Mouse (Mus musculus) kidney, embryonic 16.5 days (tissue): ENCODE results near the gene Parn. TPM values are rescaled to one million over a fixed set of nuclear protein-coding genes. Genes with fewer than 3 reads are reported as not detected.
A peak's percentile ranks its signal among the peaks of the same experiment; 100 is the strongest.

Experiments used
- ATAC-seq: fragments of 200-750 bp; cut with Nextera tagmentation; 2 replicates; pipeline ENCODE4 v1.8.0; 2017; ENCODE audit warnings: moderate TSS enrichment; ENCODE audit not compliant: low FRiP score, low TSS enrichment
- H3K27ac ChIP-seq: fragments of 300-500 bp; sonication (generic); 2 replicates; pipeline ENCODE4 v1.5.1; 2014; ENCODE audit warnings: low read length
- H3K27me3 ChIP-seq: fragments of 300-500 bp; sonication (generic); 2 replicates; pipeline ENCODE4 v1.6.1; 2014; ENCODE audit warnings: low read length, control low read depth, mixed read lengths; ENCODE audit not compliant: insufficient read depth
- H3K36me3 ChIP-seq: fragments of 300-500 bp; sonication (generic); 2 replicates; pipeline ENCODE4 v1.6.1; 2014; ENCODE audit warnings: low read length, control low read depth, mixed read lengths; ENCODE audit not compliant: insufficient read depth
- H3K4me1 ChIP-seq: fragments of 300-500 bp; sonication (generic); 2 replicates; pipeline ENCODE4 v1.6.1; 2014; ENCODE audit warnings: low read length, control low read depth, mixed read lengths; ENCODE audit not compliant: insufficient read depth
- H3K4me2 ChIP-seq: fragments of 300-500 bp; sonication (generic); replicated peaks from 2 replicates; pipeline ENCODE4 v1.6.1; 2014; ENCODE audit warnings: low read depth, low read length
- H3K4me3 ChIP-seq: fragments of 300-500 bp; sonication (generic); 2 replicates; pipeline ENCODE4 v1.5.1; 2014; ENCODE audit warnings: mild to moderate bottlenecking, low read length
- H3K9ac ChIP-seq: fragments of 300-500 bp; sonication (generic); replicated peaks from 2 replicates; pipeline ENCODE4 v1.6.1; 2014; ENCODE audit warnings: low read length
- H3K9me3 ChIP-seq: fragments of 300-500 bp; sonication (generic); 2 replicates; pipeline ENCODE4 v1.6.1; 2016; ENCODE audit warnings: low read length, control low read depth
- WGBS: fragments of 180-500 bp; shearing (Covaris S2); extraction: QIAGEN DNeasy Blood & Tissue Kit; methylation state at CpG from one replicate; pipeline ENCODE4 v1.1.7; 2014; 5-methylcytosine and 5-hydroxymethylcytosine counted together
- polyA plus RNA-seq: library from polyadenylated mRNA; unstranded; fragments of >200 nt; fragmentation: Nextera tagmentation; extraction: Ambion mirVana; gene quantifications from 2 replicates; pipeline ENCODE4 v1.2.1, GENCODE M21; 2015

Parn gene
- polyA plus RNA-seq, 1 experiment from 2014 or later = 49.1 TPM

DNA sequence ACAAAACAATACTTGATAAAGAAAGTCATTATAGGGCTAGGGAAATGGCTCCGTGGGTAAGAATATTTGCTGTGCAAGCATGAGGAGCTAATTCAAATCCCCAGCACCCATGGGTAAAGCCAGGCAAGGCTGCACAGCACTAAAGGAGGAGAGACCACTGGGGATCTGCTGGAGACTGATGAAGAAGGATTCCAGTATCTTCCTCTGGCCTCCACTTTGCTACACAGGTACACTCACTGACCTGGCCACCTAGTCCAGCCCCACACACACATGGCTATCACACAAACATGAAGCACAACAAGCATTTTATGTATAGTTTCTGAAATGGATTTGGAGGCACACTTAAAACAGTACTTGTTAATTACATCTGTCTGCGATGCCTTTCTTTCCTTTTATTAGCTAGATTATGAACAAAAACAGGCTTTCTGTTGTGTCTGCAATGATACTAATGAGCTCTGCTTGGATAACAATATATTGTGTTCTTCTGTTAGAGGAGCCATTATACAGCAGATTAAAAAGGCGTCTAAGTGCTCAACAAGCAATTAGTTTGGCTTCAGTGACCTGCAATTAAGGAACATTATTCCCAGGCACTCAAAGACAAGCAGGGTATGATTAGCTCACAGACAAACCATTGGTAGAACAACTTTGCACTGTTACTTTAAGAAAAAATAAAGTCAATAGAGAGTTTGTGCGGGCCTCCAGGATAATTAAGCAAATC, 59.8 kb downstream of the Parn start:
- 72% methylated on average over 4 of the region's 4 CpGs for WGBS
- Histone ChIP-seq H3K4me1 (no peaks in the 10 kb centered on the region), H3K9me3 (no peaks in the 10 kb centered on the region), H3K4me3 (no peak overlapping the region), H3K4me2 (no peak overlapping the region), H3K27ac (no peak overlapping the region), H3K36me3 (peaks cover 15% of the 10 kb centered on the region; the same call in 1 of the 2 replicates), H3K9ac (no peak overlapping the region), H3K27me3 (no peaks in the 10 kb centered on the region)
- no peak for ATAC-seq

DNA sequence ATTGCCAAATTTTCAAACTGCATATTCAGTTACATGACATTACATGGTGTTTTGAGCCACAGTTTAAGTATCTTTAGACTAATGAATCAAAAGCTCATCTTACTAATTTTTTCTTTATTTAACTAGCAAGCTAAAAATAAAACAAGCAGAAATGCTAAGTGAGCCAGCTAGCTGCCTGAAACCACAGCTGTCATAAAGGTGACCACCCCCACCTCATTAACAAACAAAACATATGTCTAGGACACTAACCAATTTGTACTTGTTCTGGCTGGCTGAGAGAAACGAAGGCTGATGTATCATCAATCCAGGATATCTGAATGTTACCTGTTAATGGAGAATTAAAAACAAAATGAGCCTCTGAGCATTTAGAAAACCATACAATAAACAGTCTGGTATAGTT, 65.2 kb downstream of the Parn start:
- no peak overlapping the region for H3K27ac ChIP-seq
- no peak overlapping the region for H3K9ac ChIP-seq
- H3K9me3 ChIP-seq = no peaks in the 10 kb centered on the region
- no peaks in the 10 kb centered on the region for H3K4me1 ChIP-seq
- no peak overlapping the region for H3K4me2 ChIP-seq
- no peak for ATAC-seq
- no peaks in the 10 kb centered on the region for H3K27me3 ChIP-seq
- WGBS = 65% methylated on average over 1 of the region's 1 CpGs
- H3K36me3 ChIP-seq = peaks cover 23% of the 10 kb centered on the region
- H3K4me3 ChIP-seq = no peak overlapping the region

DNA sequence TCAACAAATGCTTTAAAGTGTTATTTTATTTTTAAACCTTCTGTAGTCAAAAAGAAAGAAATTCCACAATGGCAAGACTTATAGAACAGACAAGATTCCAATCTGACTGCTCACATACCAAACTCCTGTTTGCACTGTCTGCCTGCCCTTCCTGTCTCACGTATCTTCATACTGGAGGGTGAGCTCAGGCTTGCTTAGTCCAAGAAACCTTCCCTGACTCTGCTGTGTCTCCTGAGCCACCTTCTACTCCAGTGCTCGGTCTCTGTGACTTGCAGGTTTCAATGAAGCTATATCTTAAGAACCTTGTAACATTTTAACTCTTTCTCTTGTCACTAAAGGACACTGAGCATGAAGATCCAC, 78.9 kb downstream of the Parn start:
- Histone ChIP-seq H3K27ac (peak overlapping the region; percentile 63), H3K4me3 (no peak overlapping the region), H3K4me1 (peaks cover 13% of the 10 kb centered on the region), H3K36me3 (peaks cover 13% of the 10 kb centered on the region), H3K9ac (no peak overlapping the region), H3K4me2 (no peak overlapping the region), H3K9me3 (peaks cover 4% of the 10 kb centered on the region; the same call in 1 of the 2 replicates), H3K27me3 (no peaks in the 10 kb centered on the region)
- no peak for ATAC-seq
- 60% methylated on average over 2 of the region's 2 CpGs for WGBS

DNA sequence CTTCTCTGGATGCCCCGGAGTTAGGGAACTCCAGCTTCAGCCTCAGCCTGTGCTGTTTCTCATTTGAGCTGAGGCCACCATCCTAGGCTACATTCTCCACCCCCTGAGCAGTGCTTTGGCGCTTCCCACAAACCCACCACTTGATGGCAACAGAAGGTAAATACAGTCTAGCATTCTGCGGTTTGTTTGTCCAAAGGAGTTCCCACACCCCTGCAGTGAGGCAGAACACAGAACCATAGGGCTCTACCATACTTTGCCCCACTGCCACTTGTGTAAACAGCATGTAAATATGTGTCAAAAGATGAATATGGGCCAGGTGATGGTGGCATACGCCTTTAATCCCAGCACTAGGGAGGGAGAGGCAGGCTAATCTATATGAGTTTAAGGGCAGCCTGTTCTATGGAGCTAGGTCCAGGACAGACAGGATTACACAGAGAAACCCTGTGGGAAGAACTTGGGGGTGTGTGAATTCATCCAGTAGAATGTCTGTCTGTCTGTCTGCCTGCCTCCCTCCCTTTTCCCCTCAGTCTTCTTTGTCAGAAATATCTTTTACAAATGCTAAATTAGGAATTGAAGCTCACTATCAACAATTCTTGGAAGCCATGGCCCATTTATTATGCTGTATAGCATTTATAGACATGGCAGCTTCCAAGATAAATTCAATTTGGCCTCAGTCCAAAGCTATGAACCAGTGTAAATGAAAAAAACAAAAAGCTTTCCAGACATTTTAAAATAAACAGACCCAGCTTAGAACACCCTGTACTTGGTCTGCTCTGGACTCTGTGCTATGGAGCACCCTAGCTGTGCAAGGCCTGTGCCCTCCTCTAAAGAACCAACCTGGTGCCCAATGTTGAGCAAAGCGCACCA, 79.6 kb downstream of the Parn start:
- WGBS = 76% methylated on average over 5 of the region's 5 CpGs
- H3K9ac ChIP-seq = no peak overlapping the region
- peaks cover 10% of the 10 kb centered on the region; the same call in 1 of the 2 replicates for H3K36me3 ChIP-seq
- H3K27me3 ChIP-seq = no peaks in the 10 kb centered on the region
- H3K4me3 ChIP-seq = no peak overlapping the region
- peak overlapping the region; percentile 63; the same call in 1 of the 2 replicates for H3K27ac ChIP-seq
- peaks cover 4% of the 10 kb centered on the region; the same call in 1 of the 2 replicates for H3K9me3 ChIP-seq
- H3K4me2 ChIP-seq = no peak overlapping the region
- peaks cover 13% of the 10 kb centered on the region for H3K4me1 ChIP-seq
- peak; percentile 32; the same call in 1 of the 2 replicates for ATAC-seq

DNA sequence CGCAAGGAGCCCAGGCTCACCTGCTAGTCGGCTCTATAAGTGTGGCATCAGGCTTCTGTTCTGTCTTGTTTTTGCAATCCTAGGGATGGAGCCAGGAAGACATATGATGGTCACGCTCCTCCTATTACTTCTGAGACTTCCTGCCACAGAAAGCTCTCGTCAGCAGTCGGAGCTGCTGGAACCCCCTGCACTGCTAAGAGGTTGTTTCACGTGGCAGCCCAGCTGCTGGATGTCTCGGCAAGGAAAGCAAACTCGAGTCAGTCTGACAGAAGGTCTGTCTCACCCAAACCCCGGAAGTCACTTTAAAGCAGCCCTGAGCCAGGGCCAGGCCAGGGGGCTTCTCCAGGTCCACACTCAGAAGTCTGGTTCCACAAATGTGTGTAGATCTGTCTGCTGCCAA, 82.7 kb downstream of the Parn start:
- Histone ChIP-seq H3K4me3 (no peak overlapping the region), H3K4me1 (peaks cover 13% of the 10 kb centered on the region), H3K27me3 (no peaks in the 10 kb centered on the region), H3K9me3 (no peaks in the 10 kb centered on the region), H3K9ac (no peak overlapping the region), H3K36me3 (peaks cover 5% of the 10 kb centered on the region; the same call in 1 of the 2 replicates), H3K27ac (peak overlapping the region; percentile 36; the same call in 1 of the 2 replicates), H3K4me2 (no peak overlapping the region)
- WGBS = 48% methylated on average over 9 of the region's 9 CpGs
- ATAC-seq = peak; percentile 80

DNA sequence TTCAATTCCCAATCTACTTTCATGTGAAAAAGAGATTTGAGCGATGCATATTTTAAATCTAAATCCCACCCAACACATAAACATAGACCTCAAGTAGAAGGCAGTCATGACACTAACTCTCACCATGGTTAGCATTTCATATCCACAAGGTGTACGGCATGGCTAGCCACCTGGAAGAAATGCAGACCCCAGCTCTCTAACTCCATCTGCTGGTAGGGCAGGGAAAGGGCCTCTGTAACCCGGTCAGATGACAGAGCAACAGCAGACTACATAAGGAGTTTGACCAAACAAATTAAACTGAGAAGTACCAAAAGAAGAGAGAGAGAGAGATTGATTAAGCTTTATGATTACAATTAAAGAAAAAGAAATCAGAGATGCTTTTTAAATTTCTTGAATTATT, 87.2 kb downstream of the Parn start:
- no peak overlapping the region for H3K27ac ChIP-seq
- H3K4me3 ChIP-seq = no peak overlapping the region
- no peak for ATAC-seq
- H3K4me1 ChIP-seq = no peaks in the 10 kb centered on the region
- H3K27me3 ChIP-seq = no peaks in the 10 kb centered on the region
- H3K36me3 ChIP-seq = peaks cover 3% of the 10 kb centered on the region; the same call in 1 of the 2 replicates
- whole genome bisulfite sequencing = 91% methylated on average over 3 of the region's 3 CpGs
- no peak overlapping the region for H3K9ac ChIP-seq
- H3K4me2 ChIP-seq = no peak overlapping the region
- no peaks in the 10 kb centered on the region for H3K9me3 ChIP-seq

DNA sequence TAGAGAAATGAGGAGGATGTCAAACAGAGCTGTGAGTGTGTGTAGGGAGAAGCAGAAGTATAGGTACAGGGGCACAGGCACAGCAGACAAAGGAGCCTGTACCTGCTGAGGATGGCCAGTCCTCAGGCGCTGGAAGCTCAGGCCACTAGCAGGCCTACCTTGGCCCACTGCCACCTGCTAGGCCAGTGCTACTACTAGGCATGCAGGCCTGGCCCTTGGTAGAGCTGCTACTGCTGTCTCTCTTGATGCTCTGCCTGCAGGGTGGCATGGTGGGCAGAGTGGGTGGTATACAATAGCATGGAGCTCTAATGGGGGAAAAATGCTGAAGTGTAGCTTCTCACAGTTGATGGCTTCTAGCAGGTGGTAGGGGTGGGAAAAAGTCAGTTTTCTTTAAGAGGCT, 88.0 kb downstream of the Parn start:
- Histone ChIP-seq H3K27ac (no peak overlapping the region), H3K9ac (no peak overlapping the region), H3K27me3 (no peaks in the 10 kb centered on the region), H3K4me2 (no peak overlapping the region), H3K4me1 (no peaks in the 10 kb centered on the region), H3K4me3 (no peak overlapping the region), H3K36me3 (peaks cover 3% of the 10 kb centered on the region; the same call in 1 of the 2 replicates), H3K9me3 (no peaks in the 10 kb centered on the region)
- ATAC-seq = 0 out of 2 replicates have a peak, but pooled peaks have one; percentile 23
- WGBS = 62% methylated on average over 1 of the region's 1 CpGs

DNA sequence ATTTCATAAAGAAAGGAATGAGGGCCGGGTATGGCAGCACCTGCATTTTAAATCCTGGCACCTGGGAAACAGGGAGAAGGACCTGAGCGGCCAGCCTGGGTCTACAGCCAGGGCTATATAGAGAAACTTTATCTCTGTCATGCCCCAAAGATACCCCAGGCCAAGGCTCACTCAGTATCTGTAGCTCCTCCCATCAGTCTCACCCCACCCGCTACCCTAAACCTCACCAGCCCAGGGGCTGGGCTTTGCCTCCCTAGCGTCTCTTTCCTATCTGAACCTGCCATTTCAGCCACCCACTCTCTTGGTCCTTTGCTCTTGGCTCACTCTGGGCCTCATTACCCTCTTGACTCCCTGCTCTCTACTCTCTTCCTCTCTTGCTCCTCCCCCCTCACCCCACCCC, 92.7 kb downstream of the Parn start:
- WGBS = 73% methylated on average over 4 of the region's 4 CpGs
- Histone ChIP-seq H3K27ac (no peak overlapping the region), H3K9ac (no peak overlapping the region), H3K4me1 (no peaks in the 10 kb centered on the region), H3K27me3 (no peaks in the 10 kb centered on the region), H3K36me3 (no peaks in the 10 kb centered on the region), H3K4me3 (no peak overlapping the region), H3K4me2 (no peak overlapping the region), H3K9me3 (no peaks in the 10 kb centered on the region)
- ATAC-seq = no peak

DNA sequence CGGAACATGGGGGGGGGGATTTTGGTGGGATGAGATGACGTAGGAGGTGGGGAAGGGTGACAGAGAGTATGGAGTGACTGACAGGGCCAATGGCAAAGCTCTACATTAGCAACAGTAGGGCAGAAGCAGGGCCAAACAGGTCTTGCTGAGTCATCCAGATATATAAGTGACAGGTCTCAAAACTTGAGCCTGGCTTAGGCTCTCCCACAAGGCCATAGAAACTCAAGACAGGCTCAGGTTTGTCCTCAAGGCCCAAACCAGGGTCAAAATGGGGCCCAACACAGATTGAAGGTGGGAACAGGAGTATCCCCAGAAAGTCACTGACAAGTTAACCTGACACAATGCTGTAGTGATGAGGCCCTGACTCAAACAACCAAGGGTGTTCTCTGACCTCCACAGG, 99.7 kb downstream of the Parn start:
- Histone ChIP-seq H3K4me3 (no peak overlapping the region), H3K4me1 (no peaks in the 10 kb centered on the region), H3K27me3 (no peaks in the 10 kb centered on the region), H3K27ac (no peak overlapping the region), H3K9ac (no peak overlapping the region), H3K4me2 (no peak overlapping the region), H3K9me3 (no peaks in the 10 kb centered on the region), H3K36me3 (0 out of 2 replicates have a peak, but pooled peaks cover 3% of the 10 kb centered on the region)
- 88% methylated on average over 2 of the region's 2 CpGs for WGBS
- no peak for ATAC-seq

DNA sequence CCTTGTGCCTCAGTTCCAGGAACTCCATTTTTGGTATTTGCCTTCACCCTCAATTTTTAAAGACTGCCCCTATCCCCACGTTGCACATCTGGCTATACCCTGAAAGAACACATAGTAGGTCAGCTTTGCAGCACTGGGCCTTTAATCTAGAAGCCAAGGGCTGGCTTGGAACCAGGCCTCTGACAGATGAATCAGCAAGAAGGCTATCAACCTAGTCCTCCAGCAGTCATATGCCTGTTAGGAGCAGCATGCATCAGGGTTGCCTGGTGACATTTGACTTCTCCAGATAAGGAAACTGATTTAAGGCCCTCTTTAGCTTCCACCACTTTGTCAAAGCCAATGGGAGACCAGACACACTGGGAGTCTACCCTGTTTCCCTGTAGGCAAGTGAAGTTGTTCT, 100.4 kb downstream of the Parn start:
- H3K27ac ChIP-seq = no peak overlapping the region
- 0 out of 2 replicates have a peak, but pooled peaks cover 3% of the 10 kb centered on the region for H3K36me3 ChIP-seq
- no peak overlapping the region for H3K9ac ChIP-seq
- H3K4me1 ChIP-seq = no peaks in the 10 kb centered on the region
- ATAC-seq = no peak
- WGBS = 78% methylated on average over 1 of the region's 1 CpGs
- no peaks in the 10 kb centered on the region for H3K9me3 ChIP-seq
- H3K4me2 ChIP-seq = no peak overlapping the region
- no peaks in the 10 kb centered on the region for H3K27me3 ChIP-seq
- H3K4me3 ChIP-seq = no peak overlapping the region
